Mouse (Mus musculus) CH12.LX (cell line): ENCODE measurements around the gene Tlnrd1. TPM values are rescaled to one million over a fixed set of nuclear protein-coding genes. Genes with fewer than 3 reads are reported as not detected.

Experiments
- DNase-seq: peaks from one replicate; pipeline ENCODE4 v3.0.0-alpha.2; 2013; ENCODE audit errors: extremely low read depth
- H3K27ac ChIP-seq: 2 replicates; pipeline ENCODE4 v1.5.1; 2012; ENCODE audit warnings: low read depth, mild to moderate bottlenecking, control low read depth, moderate library complexity; ENCODE audit not compliant: insufficient read depth
- H3K27me3 ChIP-seq: replicated peaks from 2 replicates; pipeline ENCODE3; 2012; ENCODE audit warnings: inconsistent platforms
- H3K36me3 ChIP-seq, 2 experiments: replicated peaks in 1 of 2; 2 replicates each; pipeline versions ENCODE3 to v1.6.1; 2012; ENCODE audit warnings: inconsistent platforms in 1 of 2, low read length in 1 of 2, mild to moderate bottlenecking in 1 of 2, mixed read lengths in 1 of 2, moderate library complexity in 1 of 2; ENCODE audit not compliant: control insufficient read depth in 1 of 2, insufficient read depth in 1 of 2
- H3K4me1 ChIP-seq, 2 experiments: 2 replicates each; pipeline ENCODE4 v1.6.1; 2012; ENCODE audit warnings: inconsistent platforms in 1 of 2, moderate library complexity in 1 of 2; ENCODE audit not compliant: insufficient read depth in 2 of 2, control insufficient read depth in 1 of 2
- H3K4me2 ChIP-seq: 2 replicates; pipeline ENCODE4 v1.6.1; 2012; ENCODE audit warnings: low read depth, mild to moderate bottlenecking, control low read depth; ENCODE audit not compliant: poor library complexity, insufficient read depth, severe bottlenecking
- H3K4me3 ChIP-seq, 3 experiments: fragments of 150-350 bp in 1 of 3; sonication (generic) in 1 of 3; replicated peaks in 1 of 3; 2 replicates each; pipeline versions ENCODE3 to v1.5.1; 2011 to 2012; ENCODE audit warnings: low read depth in 2 of 3, low read length in 2 of 3, mild to moderate bottlenecking in 2 of 3, moderate library complexity in 2 of 3, control low read depth in 1 of 3, improper control_type of control experiment in 1 of 3, inconsistent platforms in 1 of 3, mixed read lengths in 1 of 3; ENCODE audit not compliant: poor library complexity in 1 of 3
- H3K79me2 ChIP-seq: replicated peaks from 2 replicates; pipeline ENCODE4 v1.6.1; 2012; ENCODE audit warnings: mild to moderate bottlenecking, moderate library complexity; ENCODE audit not compliant: control insufficient read depth, poor library complexity, insufficient read depth, severe bottlenecking; ENCODE audit errors: extremely low read depth
- H3K9ac ChIP-seq: 2 replicates; pipeline ENCODE4 v1.6.1; 2012; ENCODE audit warnings: low read depth, mild to moderate bottlenecking, control low read depth, moderate library complexity; ENCODE audit not compliant: insufficient read depth
- H3K9me3 ChIP-seq: replicated peaks from 2 replicates; pipeline ENCODE3; 2012; ENCODE audit warnings: low read length, inconsistent platforms, mixed read lengths
- BHLHE40 ChIP-seq: IDR thresholded peaks from 2 replicates; pipeline ENCODE4 v1.6.1; 2011; ENCODE audit warnings: mild to moderate bottlenecking, low read depth, low read length, improper control_type of control experiment
- CHD1 ChIP-seq: IDR thresholded peaks from 2 replicates; pipeline ENCODE4 v1.6.1; 2012; ENCODE audit warnings: low read depth, low read length, improper control_type of control experiment, inconsistent platforms
- CHD2 ChIP-seq: IDR thresholded peaks from 2 replicates; pipeline ENCODE4 v1.6.1; 2011; ENCODE audit warnings: low read length, improper control_type of control experiment
- CTCF ChIP-seq, 2 experiments: IDR thresholded peaks in 1 of 2; conservative IDR thresholded peaks in 1 of 2; 2 replicates each; pipeline ENCODE4 v1.5.1; 2011 to 2012; ENCODE audit warnings: low read depth in 2 of 2, low read length in 2 of 2, improper control_type of control experiment in 1 of 2, inconsistent platforms in 1 of 2, mild to moderate bottlenecking in 1 of 2, moderate library complexity in 1 of 2
- E2F4 ChIP-seq: IDR thresholded peaks from 2 replicates; pipeline ENCODE4 v1.6.1; 2011; ENCODE audit warnings: low read depth, low read length, improper control_type of control experiment; ENCODE audit not compliant: insufficient replicate concordance
- ELF1 ChIP-seq: IDR thresholded peaks from 2 replicates; pipeline ENCODE4 v1.6.1; 2014; ENCODE audit warnings: low read depth, mild to moderate bottlenecking, inconsistent platforms, low read length, improper control_type of control experiment
- EP300 ChIP-seq: IDR thresholded peaks from 2 replicates; pipeline ENCODE4 v1.6.1; 2011; ENCODE audit warnings: low read length, improper control_type of control experiment
- ETS1 ChIP-seq: conservative IDR thresholded peaks from 2 replicates; pipeline ENCODE4 v1.6.1; 2012; ENCODE audit warnings: low read depth, mild to moderate bottlenecking, inconsistent platforms, low read length, improper control_type of control experiment, moderate library complexity
- GABPA ChIP-seq: IDR thresholded peaks from 2 replicates; pipeline ENCODE4 v1.6.1; 2012; ENCODE audit warnings: low read depth, low read length, improper control_type of control experiment, inconsistent platforms; ENCODE audit not compliant: insufficient replicate concordance
- HCFC1 ChIP-seq: IDR thresholded peaks from 2 replicates; pipeline ENCODE4 v1.6.1; 2012; ENCODE audit warnings: low read depth, mild to moderate bottlenecking, inconsistent platforms, low read length, improper control_type of control experiment
- IRF4 ChIP-seq: IDR thresholded peaks from 2 replicates; pipeline ENCODE4 v1.6.1; 2014; ENCODE audit warnings: low read depth, mild to moderate bottlenecking, inconsistent platforms, low read length, improper control_type of control experiment
- JUN ChIP-seq: IDR thresholded peaks from 2 replicates; pipeline ENCODE4 v1.6.1; 2011; ENCODE audit warnings: low read depth, mild to moderate bottlenecking, low read length, improper control_type of control experiment, moderate library complexity; ENCODE audit not compliant: insufficient read depth
- JUND ChIP-seq: conservative IDR thresholded peaks from 2 replicates; pipeline ENCODE4 v1.6.1; 2011; ENCODE audit warnings: low read depth, low read length, improper control_type of control experiment
- KAT2A ChIP-seq: IDR thresholded peaks from 2 replicates; pipeline ENCODE4 v1.6.1; 2012; ENCODE audit warnings: low read length, improper control_type of control experiment, inconsistent platforms; ENCODE audit not compliant: insufficient replicate concordance
- MAFK ChIP-seq: IDR thresholded peaks from 2 replicates; pipeline ENCODE4 v1.6.1; 2011; ENCODE audit warnings: low read length, improper control_type of control experiment; ENCODE audit not compliant: insufficient replicate concordance
- MAX ChIP-seq: IDR thresholded peaks from 2 replicates; pipeline ENCODE4 v1.6.1; 2011; ENCODE audit warnings: low read length, improper control_type of control experiment
- MAZ ChIP-seq: IDR thresholded peaks from 2 replicates; pipeline ENCODE4 v1.6.1; 2012; ENCODE audit warnings: low read depth, mild to moderate bottlenecking, inconsistent platforms, low read length, improper control_type of control experiment, moderate library complexity
- MEF2A ChIP-seq: IDR thresholded peaks from 2 replicates; pipeline ENCODE4 v1.6.1; 2014; ENCODE audit warnings: low read depth, mild to moderate bottlenecking, inconsistent platforms, low read length, improper control_type of control experiment, borderline replicate concordance
- MXI1 ChIP-seq: IDR thresholded peaks from 2 replicates; pipeline ENCODE4 v1.6.1; 2011; ENCODE audit warnings: mild to moderate bottlenecking, low read depth, low read length, improper control_type of control experiment
- MYC ChIP-seq: IDR thresholded peaks from 2 replicates; pipeline ENCODE4 v1.6.1; 2011; ENCODE audit warnings: low read depth, mild to moderate bottlenecking, improper control_type of control experiment, low read length
- NELFE ChIP-seq: IDR thresholded peaks from 2 replicates; pipeline ENCODE4 v1.6.1; 2011; ENCODE audit warnings: low read depth, low read length, improper control_type of control experiment
- NRF1 ChIP-seq: IDR thresholded peaks from 2 replicates; pipeline ENCODE4 v1.6.1; 2014; ENCODE audit warnings: low read depth, mild to moderate bottlenecking, inconsistent platforms, low read length, improper control_type of control experiment, moderate library complexity
- PAX5 ChIP-seq: IDR thresholded peaks from 2 replicates; pipeline ENCODE4 v1.6.1; 2012; ENCODE audit warnings: low read length, inconsistent platforms, mixed read lengths
- POLR2A ChIP-seq: IDR thresholded peaks from 2 replicates; pipeline ENCODE4 v1.6.1; 2011; ENCODE audit warnings: low read depth, mild to moderate bottlenecking, improper control_type of control experiment, low read length
- POLR2AphosphoS2 ChIP-seq: IDR thresholded peaks from 2 replicates; pipeline ENCODE4 v1.6.1; 2011; ENCODE audit warnings: low read depth, low read length, improper control_type of control experiment
- RAD21 ChIP-seq: IDR thresholded peaks from 2 replicates; pipeline ENCODE4 v1.6.1; 2011; ENCODE audit warnings: low read depth, mild to moderate bottlenecking, low read length, improper control_type of control experiment, moderate library complexity
- RCOR1 ChIP-seq: conservative IDR thresholded peaks from 2 replicates; pipeline ENCODE4 v1.6.1; 2012; ENCODE audit warnings: low read depth, mild to moderate bottlenecking, inconsistent platforms, low read length, improper control_type of control experiment
- SIN3A ChIP-seq: IDR thresholded peaks from 2 replicates; pipeline ENCODE4 v1.6.1; 2012; ENCODE audit warnings: low read length, improper control_type of control experiment, inconsistent platforms
- SMC3 ChIP-seq: IDR thresholded peaks from 2 replicates; pipeline ENCODE4 v1.6.1; 2011; ENCODE audit warnings: low read depth, low read length, improper control_type of control experiment
- TBP ChIP-seq: conservative IDR thresholded peaks from 2 replicates; pipeline ENCODE4 v1.6.1; 2011; ENCODE audit warnings: low read depth, low read length, improper control_type of control experiment
- TCF12 ChIP-seq: IDR thresholded peaks from 2 replicates; pipeline ENCODE4 v1.6.1; 2014; ENCODE audit warnings: low read depth, mild to moderate bottlenecking, inconsistent platforms, low read length, improper control_type of control experiment
- UBTF ChIP-seq: IDR thresholded peaks from 2 replicates; pipeline ENCODE4 v1.6.1; 2012; ENCODE audit warnings: low read depth, mild to moderate bottlenecking, inconsistent platforms, low read length, improper control_type of control experiment, moderate library complexity
- USF2 ChIP-seq: conservative IDR thresholded peaks from 2 replicates; pipeline ENCODE4 v1.6.1; 2011; ENCODE audit warnings: low read depth, low read length, improper control_type of control experiment
- ZC3H11A ChIP-seq: IDR thresholded peaks from 2 replicates; pipeline ENCODE4 v1.6.1; 2012; ENCODE audit warnings: low read depth, mild to moderate bottlenecking, inconsistent platforms, low read length, improper control_type of control experiment
- ZKSCAN1 ChIP-seq: IDR thresholded peaks from 2 replicates; pipeline ENCODE4 v1.6.1; 2012; ENCODE audit warnings: low read depth, inconsistent platforms, low read length, improper control_type of control experiment, borderline replicate concordance
- ZMIZ1 ChIP-seq: IDR thresholded peaks from 2 replicates; pipeline ENCODE4 v1.6.1; 2012; ENCODE audit warnings: low read depth, mild to moderate bottlenecking, inconsistent platforms, low read length, improper control_type of control experiment
- ZNF384 ChIP-seq: IDR thresholded peaks from 2 replicates; pipeline ENCODE4 v1.6.1; 2012; ENCODE audit warnings: low read depth, low read length, improper control_type of control experiment, inconsistent platforms
- dilution Hi-C: fragments of 300-500 bp; cut with MboI; formaldehyde crosslinking; loops from 2 replicates; pipeline ENCODE4 v1.14.3; 2020; ENCODE audit warnings: low sequenced_read_pairs; ENCODE audit not compliant: extremely low pct_unique_long_range_greater_than_20kb, extremely low pct_ligation_motif_present
- in situ Hi-C: fragments of 300-500 bp; cut with MboI; formaldehyde crosslinking; loops from 3 replicates; pipeline ENCODE4 v1.14.3; 2019; ENCODE audit warnings: low sequenced_read_pairs, low pct_ligation_motif_present, low pct_unique_long_range_greater_than_20kb, mixed read lengths
- polyA plus RNA-seq: library from polyadenylated mRNA; unstranded; fragments of >175 nt; gene quantifications from 2 replicates; pipeline ENCODE4 v1.2.1, GENCODE M21; 2012; ENCODE audit warnings: low read depth; ENCODE audit not compliant: insufficient read length
- total RNA-seq, 2 experiments: library from RNA; depleted of rRNA; stranded (reverse); fragments of 300-350 nt in 1 of 2; fragments of >200 nt in 1 of 2; gene quantifications; 2 replicates each; pipeline ENCODE4 v1.2.3; 2012 to 2014

Gene Tlnrd1
- total and polyA plus RNA-seq, 3 experiments, result 5.5 to 15.6 (median 10.6) TPM

GRCm38 (mm10) chr7:83891433-83892332, 7.6 kb upstream of the Tlnrd1 start:
- H3K4me2 ChIP-seq, result peak overlapping the region; percentile 72
- peak; percentile 99 for DNase-seq
- H3K9ac ChIP-seq, result peak overlapping the region; percentile 66
- H3K27ac ChIP-seq, result peak overlapping the region; percentile 84
- in situ Hi-C loops (loop anchor here (25.0 kb wide), 1 partner anchor 229 kb away; no protein-coding TSS in a partner anchor), dilution Hi-C loops (no loop called here)
- peaks cover 0 to 47% of the 10 kb centered on the region in 2 experiments; a peak in 3 of 4 replicates for H3K4me1 ChIP-seq
- H3K9me3 ChIP-seq, result peaks cover 1% of the 10 kb centered on the region
- no peaks in the 10 kb centered on the region for H3K27me3 ChIP-seq
- H3K36me3 ChIP-seq, result peaks cover 13 to 23% of the 10 kb centered on the region in 2 experiments
- H3K79me2 ChIP-seq, result peaks cover 24% of the 10 kb centered on the region
- H3K4me3 ChIP-seq, result peak overlapping the region; percentile 80 to 96 (median 88)
- 0 out of 2 replicates have a peak, but pooled peaks have one; percentile 41 for TF ChIP-seq ELF1
- no peak for TF ChIP-seq EP300
- no peak for TF ChIP-seq BHLHE40
- TF ChIP-seq MYC, result no peak; the same call in 1 of the 2 replicates
- no peak for TF ChIP-seq UBTF
- no peak for TF ChIP-seq CTCF (conservative IDR thresholded peaks at IDR 0.05 in 1 of 2, IDR thresholded peaks at IDR 0.05 in 1 of 2; ENCODE audit: low read depth in 2 of 2, low read length in 2 of 2)
- TF ChIP-seq RAD21, result no peak; the same call in 1 of the 2 replicates
- no peak for TF ChIP-seq SMC3
- peak; percentile 22; the same call in 1 of the 2 replicates for TF ChIP-seq MEF2A
- peak; percentile 50 for TF ChIP-seq IRF4
- peak; percentile 44 for TF ChIP-seq MAZ
- TF ChIP-seq CHD2, result no peak
- peak; percentile 89 for TF ChIP-seq TCF12
- no peak for TF ChIP-seq POLR2AphosphoS2
- TF ChIP-seq HCFC1, result peak; percentile 67
- TF ChIP-seq MXI1, result no peak; the same call in 1 of the 2 replicates
- peak; percentile 76; the same call in 1 of the 2 replicates for TF ChIP-seq TBP
- TF ChIP-seq NRF1, result peak; percentile 88
- TF ChIP-seq GABPA, result no peak
- TF ChIP-seq E2F4, result no peak
- TF ChIP-seq USF2, result no peak
- no peak for TF ChIP-seq MAFK
- TF ChIP-seq NELFE, result peak; percentile 94
- TF ChIP-seq ZC3H11A, result no peak
- no peak for TF ChIP-seq RCOR1
- TF ChIP-seq JUND, result 0 out of 2 replicates have a peak, but pooled peaks have one; percentile 9
- TF ChIP-seq MAX, result peak; percentile 68; the same call in 1 of the 2 replicates
- TF ChIP-seq PAX5, result no peak
- TF ChIP-seq ZMIZ1, result peak; percentile 88; the same call in 1 of the 2 replicates
- TF ChIP-seq SIN3A, result no peak; the same call in 1 of the 2 replicates
- no peak for TF ChIP-seq ZKSCAN1
- TF ChIP-seq ZNF384, result no peak
- TF ChIP-seq POLR2A, result peak; percentile 93
- peak; percentile 24; the same call in 1 of the 2 replicates for TF ChIP-seq ETS1
- TF ChIP-seq CHD1, result no peak
- 0 out of 2 replicates have a peak, but pooled peaks have one; percentile 34 for TF ChIP-seq KAT2A
- TF ChIP-seq JUN, result no peak
